Mouse (Mus musculus) liver, adult 2 months (tissue): ENCODE measurements around the gene Hist1h3e.

Experiments used
- CTCF ChIP-seq: fragments of 200-500 bp; IDR thresholded peaks from 2 replicates; pipeline ENCODE4 v1.5.1; 2011; ENCODE audit warnings: low read depth, low read length, control low read depth
- POLR2A ChIP-seq: fragments of 200-500 bp; IDR thresholded peaks from 2 replicates; pipeline ENCODE4 v1.6.1; 2011; ENCODE audit warnings: low read length, control low read depth; ENCODE audit not compliant: insufficient read depth; ENCODE audit errors: extremely low read depth

- no peak for TF ChIP-seq CTCF
- TF ChIP-seq POLR2A: no peak
Observed at GRCm38 (mm10) chr13:23518295-23518603, 43.9 kb downstream of the Hist1h3e start.
